Mouse (Mus musculus) MEL (cell line): ENCODE results near the gene Adck2. TPM values are rescaled to one million over a fixed set of nuclear protein-coding genes. Genes with fewer than 3 reads are reported as not detected.

Experiments used
- DNase-seq: peaks from one replicate; pipeline ENCODE4 v3.0.0; 2011; ENCODE audit warnings: low read depth, low spot score
- H3K27ac ChIP-seq: 2 replicates; pipeline ENCODE4 v1.5.1; 2012; ENCODE audit warnings: low read depth, mild to moderate bottlenecking, control low read depth, low read length, moderate library complexity; ENCODE audit not compliant: control insufficient read depth
- H3K27me3 ChIP-seq, 2 experiments: fragments of 150-350 bp in 1 of 2; sonication (generic) in 1 of 2; 2 replicates each; pipeline ENCODE4 v1.6.1; 2012; ENCODE audit warnings: low read length in 2 of 2, mild to moderate bottlenecking in 2 of 2, improper control_type of control experiment in 1 of 2, moderate library complexity in 1 of 2; ENCODE audit not compliant: insufficient read depth in 2 of 2, control insufficient read depth in 1 of 2
- H3K36me3 ChIP-seq, 2 experiments: 2 replicates each; pipeline ENCODE4 v1.6.1; 2012 to 2014; ENCODE audit warnings: low read length in 2 of 2, improper control_type of control experiment in 1 of 2, inconsistent platforms in 1 of 2, mild to moderate bottlenecking in 1 of 2; ENCODE audit not compliant: insufficient read depth in 2 of 2, control insufficient read depth in 1 of 2
- H3K4me1 ChIP-seq, 2 experiments: fragments of 150-350 bp in 1 of 2; sonication (generic) in 1 of 2; 2 replicates each; pipeline ENCODE4 v1.6.1; 2012; ENCODE audit warnings: low read length in 2 of 2, improper control_type of control experiment in 1 of 2, mild to moderate bottlenecking in 1 of 2; ENCODE audit not compliant: insufficient read depth in 2 of 2, control insufficient read depth in 1 of 2
- H3K4me3 ChIP-seq, 2 experiments: fragments of 150-350 bp in 1 of 2; sonication (generic) in 1 of 2; 2 replicates each; pipeline ENCODE4 v1.5.1; 2012; ENCODE audit warnings: low read depth in 2 of 2, low read length in 2 of 2, mild to moderate bottlenecking in 2 of 2, moderate library complexity in 2 of 2, control low read depth in 1 of 2, improper control_type of control experiment in 1 of 2; ENCODE audit not compliant: control insufficient read depth in 1 of 2, insufficient read depth in 1 of 2
- H3K79me2 ChIP-seq: 2 replicates; pipeline ENCODE4 v1.6.1; 2012; ENCODE audit warnings: mild to moderate bottlenecking, low read length, moderate library complexity; ENCODE audit not compliant: control insufficient read depth, poor library complexity, insufficient read depth
- H3K9ac ChIP-seq: 2 replicates; pipeline ENCODE4 v1.6.1; 2012; ENCODE audit warnings: low read depth, mild to moderate bottlenecking, control low read depth, low read length, moderate library complexity; ENCODE audit not compliant: control insufficient read depth, poor library complexity, severe bottlenecking
- H3K9me3 ChIP-seq: fragments of 150-350 bp; sonication (generic); replicated peaks from 2 replicates; pipeline ENCODE4 v1.6.1; 2012; ENCODE audit warnings: mild to moderate bottlenecking, low read length, improper control_type of control experiment, moderate library complexity; ENCODE audit not compliant: insufficient read depth
- BHLHE40 ChIP-seq: IDR thresholded peaks from 2 replicates; pipeline ENCODE4 v1.6.1; 2012; ENCODE audit warnings: low read depth, mild to moderate bottlenecking, inconsistent platforms, low read length, improper control_type of control experiment, borderline replicate concordance
- CHD1 ChIP-seq: IDR thresholded peaks from 2 replicates; pipeline ENCODE4 v1.6.1; 2012; ENCODE audit warnings: low read depth, mild to moderate bottlenecking, inconsistent platforms, low read length, improper control_type of control experiment
- CHD2 ChIP-seq: IDR thresholded peaks from 2 replicates; pipeline ENCODE4 v1.6.1; 2011; ENCODE audit warnings: low read length, improper control_type of control experiment
- CTCF ChIP-seq, 3 experiments: IDR thresholded peaks in 2 of 3; conservative IDR thresholded peaks in 1 of 3; 2 replicates each; pipeline ENCODE4 v1.5.1; 2011 to 2012; ENCODE audit warnings: low read length in 3 of 3, low read depth in 2 of 3, mild to moderate bottlenecking in 2 of 3, improper control_type of control experiment in 1 of 3, inconsistent platforms in 1 of 3, mixed read lengths in 1 of 3, moderate library complexity in 1 of 3; ENCODE audit not compliant: control insufficient read depth in 1 of 3, insufficient read depth in 1 of 3, poor library complexity in 1 of 3, severe bottlenecking in 1 of 3
- E2F4 ChIP-seq: IDR thresholded peaks from 2 replicates; pipeline ENCODE4 v1.6.1; 2011; ENCODE audit warnings: low read depth, low read length, improper control_type of control experiment, borderline replicate concordance
- EP300 ChIP-seq, 2 experiments: IDR thresholded peaks; 2 replicates each; pipeline ENCODE4 v1.6.1; 2011; ENCODE audit warnings: improper control_type of control experiment in 2 of 2, low read length in 2 of 2, low read depth in 1 of 2, mild to moderate bottlenecking in 1 of 2
- GABPA ChIP-seq: IDR thresholded peaks from 2 replicates; pipeline ENCODE4 v1.6.1; 2012; ENCODE audit warnings: low read depth, mild to moderate bottlenecking, inconsistent platforms, low read length, improper control_type of control experiment, moderate library complexity
- GATA1 ChIP-seq: IDR thresholded peaks from 2 replicates; pipeline ENCODE4 v1.6.1; 2011; ENCODE audit warnings: low read depth, low read length, improper control_type of control experiment
- HCFC1 ChIP-seq: IDR thresholded peaks from 2 replicates; pipeline ENCODE4 v1.6.1; 2012; ENCODE audit warnings: low read depth, mild to moderate bottlenecking, inconsistent platforms, low read length, improper control_type of control experiment, moderate library complexity
- KAT2A ChIP-seq: conservative IDR thresholded peaks from 2 replicates; pipeline ENCODE4 v1.6.1; 2012; ENCODE audit warnings: low read depth, low read length, improper control_type of control experiment, inconsistent platforms
- MAFK ChIP-seq: IDR thresholded peaks from 2 replicates; pipeline ENCODE4 v1.6.1; 2011; ENCODE audit warnings: low read depth, mild to moderate bottlenecking, low read length, improper control_type of control experiment, borderline replicate concordance
- MAX ChIP-seq: IDR thresholded peaks from 2 replicates; pipeline ENCODE4 v1.6.1; 2011; ENCODE audit warnings: low read length, improper control_type of control experiment
- MAZ ChIP-seq: IDR thresholded peaks from 2 replicates; pipeline ENCODE4 v1.6.1; 2012; ENCODE audit warnings: low read depth, mild to moderate bottlenecking, inconsistent platforms, low read length, improper control_type of control experiment
- MEF2A ChIP-seq: IDR thresholded peaks from 2 replicates; pipeline ENCODE4 v1.6.1; 2014; ENCODE audit warnings: low read depth, mild to moderate bottlenecking, inconsistent platforms, low read length, improper control_type of control experiment; ENCODE audit not compliant: poor library complexity, insufficient replicate concordance, severe bottlenecking; ENCODE audit errors: extremely low read depth
- MXI1 ChIP-seq: IDR thresholded peaks from 2 replicates; pipeline ENCODE4 v1.6.1; 2011; ENCODE audit warnings: mild to moderate bottlenecking, low read depth, low read length, improper control_type of control experiment
- MYB ChIP-seq: IDR thresholded peaks from 2 replicates; pipeline ENCODE4 v1.6.1; 2011; ENCODE audit warnings: mild to moderate bottlenecking, low read depth, low read length, improper control_type of control experiment
- NELFE ChIP-seq: IDR thresholded peaks from 2 replicates; pipeline ENCODE4 v1.6.1; 2011; ENCODE audit warnings: low read depth, low read length, improper control_type of control experiment
- NRF1 ChIP-seq: IDR thresholded peaks from 2 replicates; pipeline ENCODE4 v1.6.1; 2014; ENCODE audit warnings: low read depth, mild to moderate bottlenecking, inconsistent platforms, low read length, improper control_type of control experiment, moderate library complexity; ENCODE audit not compliant: poor library complexity, insufficient read depth, severe bottlenecking
- POLR2AphosphoS2 ChIP-seq: IDR thresholded peaks from 2 replicates; pipeline ENCODE4 v1.6.1; 2011; ENCODE audit warnings: low read length, improper control_type of control experiment
- RAD21 ChIP-seq: IDR thresholded peaks from 2 replicates; pipeline ENCODE4 v1.6.1; 2011; ENCODE audit warnings: mild to moderate bottlenecking, low read depth, low read length, improper control_type of control experiment
- RCOR1 ChIP-seq: IDR thresholded peaks from 2 replicates; pipeline ENCODE4 v1.6.1; 2012; ENCODE audit warnings: low read depth, mild to moderate bottlenecking, inconsistent platforms, low read length, improper control_type of control experiment
- TAL1 ChIP-seq: IDR thresholded peaks from 2 replicates; pipeline ENCODE4 v1.6.1; 2012; ENCODE audit warnings: mild to moderate bottlenecking, inconsistent platforms, low read length, moderate library complexity, mixed read lengths
- TBP ChIP-seq: IDR thresholded peaks from 2 replicates; pipeline ENCODE4 v1.8.0; 2011; ENCODE audit warnings: low read depth, low read length, improper control_type of control experiment
- UBTF ChIP-seq: IDR thresholded peaks from 2 replicates; pipeline ENCODE4 v1.6.1; 2012; ENCODE audit warnings: low read depth, mild to moderate bottlenecking, inconsistent platforms, low read length, improper control_type of control experiment, moderate library complexity, borderline replicate concordance; ENCODE audit not compliant: insufficient read depth
- ZC3H11A ChIP-seq: IDR thresholded peaks from 2 replicates; pipeline ENCODE4 v1.6.1; 2012; ENCODE audit warnings: low read depth, mild to moderate bottlenecking, inconsistent platforms, low read length, improper control_type of control experiment
- polyA plus RNA-seq, 2 experiments: library from polyadenylated mRNA; stranded (reverse) in 1 of 2; unstranded in 1 of 2; fragments of >175 nt in 1 of 2; fragments of >200 nt in 1 of 2; gene quantifications; 2 replicates each; pipeline versions ENCODE4 v1.2.1 to v1.2.4; 2012; ENCODE audit warnings: low replicate concordance in 2 of 2, low read depth in 1 of 2; ENCODE audit not compliant: insufficient read length in 2 of 2, insufficient read depth in 1 of 2, missing spikeins in 1 of 2
- total RNA-seq: library from RNA; depleted of rRNA; stranded (reverse); fragments of 300-350 nt; gene quantifications from 2 replicates; pipeline ENCODE4 v1.2.3, GENCODE M21; 2012

Adck2 gene
- total and polyA plus RNA-seq, 3 experiments = 8.1 to 11.6 TPM; not detected in 1

DNA sequence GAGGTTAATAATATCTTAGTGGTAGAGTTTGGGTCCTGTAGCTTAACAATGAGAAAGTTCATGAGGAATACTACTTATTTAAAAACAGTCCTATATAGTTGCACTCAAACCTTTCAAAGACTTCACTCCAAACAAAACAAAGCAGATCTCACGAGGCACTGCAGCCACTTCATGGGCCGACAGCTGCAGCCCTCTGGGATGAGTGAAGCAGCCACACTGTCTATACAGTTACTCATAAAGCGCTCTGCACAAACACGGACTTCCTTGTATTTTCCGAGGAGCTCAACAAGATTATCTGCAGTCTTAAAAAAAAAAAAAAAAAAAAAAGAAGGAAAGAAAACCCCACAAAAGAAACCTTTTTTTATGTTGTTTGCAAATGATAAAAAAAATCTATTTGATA is 33.7 kb downstream of the Adck2 start:
- Histone ChIP-seq H3K27me3 (no peaks in the 10 kb centered on the region), H3K79me2 (no peaks in the 10 kb centered on the region), H3K27ac (no peak overlapping the region), H3K36me3 (peaks cover 0 to 1% of the 10 kb centered on the region in 2 experiments; a peak in 2 of 4 replicates), H3K4me1 (peaks cover 0 to 2% of the 10 kb centered on the region in 2 experiments; a peak in 1 of 4 replicates), H3K4me3 (no peak overlapping the region), H3K9me3 (no peaks in the 10 kb centered on the region), H3K9ac (no peak overlapping the region)
- TF ChIP-seq HCFC1 = no peak
- TF ChIP-seq BHLHE40 = no peak
- TF ChIP-seq TAL1 = no peak
- TF ChIP-seq MAFK = no peak
- TF ChIP-seq POLR2AphosphoS2 = no peak
- TF ChIP-seq GATA1 = no peak
- no peak for TF ChIP-seq UBTF
- TF ChIP-seq NELFE = no peak
- no peak for TF ChIP-seq GABPA
- TF ChIP-seq MAZ = no peak
- TF ChIP-seq MAX = no peak
- TF ChIP-seq CHD2 = no peak
- TF ChIP-seq E2F4 = no peak
- TF ChIP-seq RCOR1 = no peak
- no peak for TF ChIP-seq RAD21
- TF ChIP-seq EP300 (IDR thresholded peaks at IDR 0.05; ENCODE audit: low read depth in 1 of 2, low read length in 2 of 2) = no peak
- no peak for TF ChIP-seq ZC3H11A
- no peak for TF ChIP-seq MEF2A
- no peak for TF ChIP-seq MXI1
- no peak for DNase-seq

DNA sequence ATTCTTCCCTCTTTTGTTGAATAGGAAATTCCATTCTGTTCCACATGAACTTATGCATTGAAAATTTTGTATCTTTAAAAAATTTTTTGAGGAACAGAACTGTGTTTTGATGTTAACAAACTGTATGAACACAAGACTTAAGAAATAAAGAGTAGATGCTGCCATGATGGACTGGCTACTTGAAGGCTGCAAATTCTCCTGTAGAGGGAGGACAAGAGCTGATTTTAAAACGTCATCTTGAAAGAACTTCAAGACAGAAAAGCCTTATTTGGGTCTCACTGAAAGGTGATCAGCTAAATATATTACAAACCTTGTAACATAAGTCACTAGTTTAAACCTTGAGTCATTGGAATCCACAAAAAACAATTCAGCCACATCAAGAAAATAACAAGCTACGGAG is 36.5 kb downstream of the Adck2 start:
- no peak overlapping the region for H3K27ac ChIP-seq
- no peaks in the 10 kb centered on the region for H3K9me3 ChIP-seq
- peaks cover 0 to 2% of the 10 kb centered on the region in 2 experiments; a peak in 1 of 4 replicates for H3K4me1 ChIP-seq
- H3K4me3 ChIP-seq = no peak overlapping the region
- no peak for DNase-seq
- H3K9ac ChIP-seq = no peak overlapping the region
- H3K27me3 ChIP-seq = no peaks in the 10 kb centered on the region
- H3K79me2 ChIP-seq = no peaks in the 10 kb centered on the region
- peaks cover 0 to 1% of the 10 kb centered on the region in 2 experiments; a peak in 3 of 4 replicates for H3K36me3 ChIP-seq
- TF ChIP-seq ZC3H11A (no peak), KAT2A (no peak), MXI1 (no peak), MAFK (no peak), MYB (no peak), CHD1 (no peak), CTCF (IDR thresholded peaks at IDR 0.05 in 2 of 3, conservative IDR thresholded peaks at IDR 0.05 in 1 of 3; ENCODE audit: control insufficient read depth in 1 of 3, insufficient read depth in 1 of 3, low read depth in 2 of 3, low read length in 3 of 3, poor library complexity in 1 of 3, severe bottlenecking in 1 of 3) (no peak), NRF1 (no peak), RCOR1 (no peak), NELFE (no peak), TBP (no peak), MAZ (no peak), POLR2AphosphoS2 (no peak), GABPA (no peak)
